In the genomic region with DNA sequence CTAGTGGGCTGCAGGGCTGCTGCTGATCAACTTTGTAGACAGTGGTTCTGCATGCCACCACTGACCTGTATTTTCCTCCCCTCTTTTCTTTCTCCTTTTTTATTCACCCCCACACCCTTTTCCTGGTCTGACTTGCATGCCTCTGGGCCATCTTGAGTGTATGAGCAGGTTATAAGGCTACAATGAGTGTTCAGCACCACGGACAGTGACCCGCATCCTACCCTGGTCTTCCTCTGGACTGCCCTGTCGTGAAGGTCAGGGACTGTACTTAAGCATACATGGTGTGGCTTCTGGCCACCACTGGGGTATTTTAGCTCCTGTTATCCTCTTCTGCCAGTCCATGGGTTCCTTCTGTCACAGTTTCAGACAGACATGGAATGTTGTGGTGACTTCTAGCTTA, we compare ENCODE assay signal across 10 mouse cellular contexts. TPM values are rescaled to one million over a fixed set of nuclear protein-coding genes. Genes with fewer than 3 reads are reported as not detected.
DNase-seq lines count a peak whose midpoint lies in the region; ATAC-seq and TF ChIP-seq lines count a peak whose summit lies in the region.
"Had no signal": no experiment of that assay in that cellular context is flagged by ENCODE, and none has a peak within 500 bp of the region (broad histone marks: within the 10 kb centered on the region; RNA-seq: fewer than 3 reads in every experiment).

No protein-coding gene starts in this region.

- 7% methylated on average over 3 of the region's 3 CpGs for WGBS in intestine, embryonic 14.5 days
- WGBS in intestine, embryonic 16.5 days = 0% methylated on average over 3 of the region's 3 CpGs
- WGBS in liver, postnatal 0 days (ENCODE audit: insufficient replicate concordance) = 3% methylated on average over 3 of the region's 3 CpGs

- TF ChIP-seq EP300 in liver, postnatal 0 days (IDR thresholded peaks at IDR 0.05; ENCODE audit: low read depth) = no peak

- H3K9me3 ChIP-seq in intestine, embryonic 14.5 days (ENCODE audit: control insufficient read depth, low read length) = no peaks in the 10 kb centered on the region
- H3K9me3 ChIP-seq in intestine, embryonic 16.5 days (ENCODE audit: control insufficient read depth, low read length) = no peaks in the 10 kb centered on the region
- H3K9me3 ChIP-seq in liver, postnatal 0 days (ENCODE audit: low read length) = no peaks in the 10 kb centered on the region
- H3K9me3 ChIP-seq: neural tube, embryonic 12.5 days had no signal

- no peaks in the 10 kb centered on the region; the same call in 1 of the 2 replicates for H3K4me1 ChIP-seq in intestine, embryonic 14.5 days (replicated peaks; ENCODE audit: control insufficient read depth, insufficient read depth, low read length)
- no peaks in the 10 kb centered on the region for H3K4me1 ChIP-seq in intestine, embryonic 16.5 days (ENCODE audit: control insufficient read depth, insufficient read depth, low read length)
- H3K4me1 ChIP-seq in liver, postnatal 0 days (ENCODE audit: insufficient read depth) = no peaks in the 10 kb centered on the region
- H3K4me1 ChIP-seq: neural tube, embryonic 12.5 days had no signal

- H3K9ac ChIP-seq in intestine, embryonic 14.5 days (ENCODE audit: low read length) = no peak overlapping the region
- no peak overlapping the region for H3K9ac ChIP-seq in intestine, embryonic 16.5 days (ENCODE audit: low read depth, low read length)
- no peak overlapping the region for H3K9ac ChIP-seq in liver, postnatal 0 days (replicated peaks)
- H3K9ac ChIP-seq: neural tube, embryonic 12.5 days had no signal

- no peaks in the 10 kb centered on the region for H3K27me3 ChIP-seq in intestine, embryonic 14.5 days (replicated peaks; ENCODE audit: control insufficient read depth, insufficient read depth, low read length)
- H3K27me3 ChIP-seq in intestine, embryonic 16.5 days (replicated peaks; ENCODE audit: control insufficient read depth, insufficient read depth, low read length) = no peaks in the 10 kb centered on the region
- H3K27me3 ChIP-seq in liver, postnatal 0 days (ENCODE audit: insufficient read depth, low read length) = no peaks in the 10 kb centered on the region
- H3K27me3 ChIP-seq: neural tube, embryonic 12.5 days had no signal

- ATAC-seq in intestine, embryonic 14.5 days (replicated peaks; ENCODE audit: low FRiP score, low TSS enrichment, low read depth) = no peak
- no peak for ATAC-seq in intestine, embryonic 16.5 days
- ATAC-seq in liver, postnatal 0 days = no peak
- ATAC-seq: Patski had no signal

- H3K4me3 ChIP-seq in intestine, embryonic 14.5 days (ENCODE audit: low read depth, low read length) = no peak overlapping the region
- no peak overlapping the region for H3K4me3 ChIP-seq in intestine, embryonic 16.5 days (ENCODE audit: low read length)
- no peak overlapping the region for H3K4me3 ChIP-seq in liver, postnatal 0 days (ENCODE audit: low read depth, low read length)
- H3K4me3 ChIP-seq: neural tube, embryonic 12.5 days had no signal

- no peaks in the 10 kb centered on the region for H3K36me3 ChIP-seq in intestine, embryonic 14.5 days (ENCODE audit: control insufficient read depth, insufficient read depth, low read length)
- H3K36me3 ChIP-seq in intestine, embryonic 16.5 days (ENCODE audit: control insufficient read depth, insufficient read depth, low read length) = no peaks in the 10 kb centered on the region
- H3K36me3 ChIP-seq in liver, postnatal 0 days (replicated peaks; ENCODE audit: insufficient read depth, low read length) = no peaks in the 10 kb centered on the region
- H3K36me3 ChIP-seq: neural tube, embryonic 12.5 days had no signal

- H3K27ac ChIP-seq in intestine, embryonic 14.5 days (ENCODE audit: low read depth) = no peak overlapping the region
- no peak overlapping the region for H3K27ac ChIP-seq in intestine, embryonic 16.5 days (ENCODE audit: low read length)
- H3K27ac ChIP-seq in liver, postnatal 0 days (ENCODE audit: low read depth) = no peak overlapping the region
- H3K27ac ChIP-seq: neural tube, embryonic 12.5 days had no signal

- peak; percentile 87 for DNase-seq in intestine, embryonic 14.5 days (ENCODE audit: low spot score)
- peak; percentile 58 for DNase-seq in NIH3T3 (ENCODE audit: low read depth)
- peak; percentile 77 for DNase-seq in embryo, embryonic 11 days
- DNase-seq in liver, postnatal 0 days = peak; percentile 40
- DNase-seq in cerebellum, adult 8-10 months = no peak
- DNase-seq in layer of hippocampus, adult 9-11 months = no peak
- no peak for DNase-seq in layer of hippocampus, postnatal 25 days (ENCODE audit: extremely low spot score in 1 of 2, low spot score in 1 of 2)

- TF ChIP-seq CTCF in liver, postnatal 0 days (IDR thresholded peaks at IDR 0.05; ENCODE audit: low read depth) = no peak

- H3K4me2 ChIP-seq in intestine, embryonic 14.5 days (ENCODE audit: low read length) = no peak overlapping the region
- H3K4me2 ChIP-seq in intestine, embryonic 16.5 days (ENCODE audit: low read depth, low read length) = no peak overlapping the region
- no peak overlapping the region for H3K4me2 ChIP-seq in liver, postnatal 0 days (ENCODE audit: low read depth, low read length)
- H3K4me2 ChIP-seq: neural tube, embryonic 12.5 days had no signal

RNA-seq across cellular contexts. Expression of a gene that starts 50.3 kb away (rescaled TPM):
- not detected in 2 replicates for polyA plus RNA-seq in intestine, embryonic 14.5 days (2014; fragmentation: Nextera tagmentation; extraction: Ambion mirVana)
- not detected in 2 replicates for polyA plus RNA-seq in intestine, embryonic 16.5 days (2015; fragmentation: Nextera tagmentation; extraction: Ambion mirVana)
- not detected in 2 replicates for polyA plus RNA-seq in liver, postnatal 0 days (2015; fragmentation: Nextera tagmentation; extraction: Ambion mirVana)
- not detected for total RNA-seq in layer of hippocampus, postnatal 25 days (2021)
- polyA plus RNA-seq: neural tube, embryonic 12.5 days; Patski had no signal

Comparison
In these comparisons a context has a peak if more than half of its experiments do, and no peak if none do; other contexts are left out.
1. DNase-seq: peak in intestine, embryonic 14.5 days (single experiment), NIH3T3 (single experiment), embryo, embryonic 11 days (single experiment) and liver, postnatal 0 days (single experiment); none in cerebellum, adult 8-10 months (single experiment), layer of hippocampus, adult 9-11 months (single experiment) and layer of hippocampus, postnatal 25 days (0 of 2).